Mouse (Mus musculus): Measurements from ENCODE around the gene Ccdc116. TPM values are rescaled to one million over a fixed set of nuclear protein-coding genes. Genes with fewer than 3 reads are reported as not detected.
"Not testable (repeated sequence)": the region's sequence is repeated elsewhere in the genome, so short reads cannot be mapped to it uniquely, and the experiment has no call there.

The Ccdc116 gene
- polyA plus RNA-seq (2016; fragmentation: Nextera tagmentation; extraction: Ambion mirVana) = 0.80 and 1.3 TPM in 2 replicates

DNA sequence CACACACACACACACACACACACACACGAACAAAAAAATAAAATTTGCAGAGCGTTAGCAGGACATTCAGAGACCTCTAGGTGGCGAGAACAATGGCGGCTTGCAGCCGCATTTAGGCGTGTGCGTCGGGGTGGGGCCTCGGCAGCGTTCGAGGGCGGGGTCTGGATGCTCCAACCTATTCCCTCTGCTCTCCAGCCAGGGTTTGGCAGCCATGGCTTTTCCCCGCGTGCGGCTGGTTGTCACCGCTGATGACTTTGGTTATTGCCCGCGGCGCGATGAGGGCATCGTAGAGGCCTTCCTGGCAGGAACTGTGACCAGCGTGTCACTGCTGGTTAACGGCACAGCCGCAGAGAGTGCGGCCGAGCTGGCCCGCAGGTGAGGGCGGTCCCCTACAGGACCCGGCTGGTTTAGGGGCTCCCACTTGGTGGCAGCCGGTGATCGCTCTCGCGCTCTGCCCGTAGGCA, at the start of gene Ccdc116:
Gene Ccdc116, minus strand, starts transcription at position 458 of the 464 bp plus-strand sequence.
- peak within 1 kb of the TSS; percentile 49; the same call in 1 of the 2 replicates for H3K27ac ChIP-seq
- peak; percentile 80 for ATAC-seq
- peak within 1 kb of the TSS; percentile 69 for H3K4me3 ChIP-seq
- H3K4me2 ChIP-seq = peak within 1 kb of the TSS; percentile 99
- WGBS (ENCODE audit: insufficient replicate concordance) = under 1% methylated on average over 34 of the region's 34 CpGs
- H3K4me1 ChIP-seq = peaks cover 22% of the 10 kb centered on the region
- H3K9ac ChIP-seq = peak within 1 kb of the TSS; percentile 71
- H3K36me3 ChIP-seq = peaks cover 11% of the 10 kb centered on the region
- H3K9me3 ChIP-seq (replicated peaks) = no peaks in the 10 kb centered on the region
- no peaks in the 10 kb centered on the region for H3K27me3 ChIP-seq (replicated peaks)

DNA sequence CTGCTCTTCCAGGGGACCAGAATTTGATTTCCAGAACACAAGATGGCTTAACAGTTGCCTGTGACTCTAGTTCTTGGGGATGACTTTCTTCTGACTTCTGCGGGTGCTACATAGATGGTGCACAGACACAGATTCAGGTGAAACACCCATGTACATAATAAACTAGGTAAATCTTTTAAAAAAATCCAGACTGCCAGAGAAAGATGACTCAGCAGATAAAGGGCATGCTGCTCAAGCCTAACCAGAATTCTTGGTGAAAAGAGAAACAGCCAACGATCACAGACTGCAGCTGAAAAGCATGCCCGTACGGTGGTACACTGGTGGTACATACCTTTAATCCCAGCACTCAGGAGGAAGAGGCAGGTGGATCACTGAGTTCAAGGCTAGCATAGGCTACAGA, 46.8 kb upstream of the Ccdc116 start:
- peaks cover 64% of the 10 kb centered on the region for H3K36me3 ChIP-seq
- no peaks in the 10 kb centered on the region for H3K9me3 ChIP-seq (replicated peaks)
- no peak overlapping the region for H3K4me3 ChIP-seq
- H3K4me2 ChIP-seq = no peak overlapping the region
- no peak overlapping the region for H3K27ac ChIP-seq
- WGBS (ENCODE audit: insufficient replicate concordance) = 88% methylated on average over 4 of the region's 4 CpGs
- H3K4me1 ChIP-seq = peaks cover 29% of the 10 kb centered on the region
- H3K9ac ChIP-seq = no peak overlapping the region
- no peak for ATAC-seq
- H3K27me3 ChIP-seq (replicated peaks) = no peaks in the 10 kb centered on the region

DNA sequence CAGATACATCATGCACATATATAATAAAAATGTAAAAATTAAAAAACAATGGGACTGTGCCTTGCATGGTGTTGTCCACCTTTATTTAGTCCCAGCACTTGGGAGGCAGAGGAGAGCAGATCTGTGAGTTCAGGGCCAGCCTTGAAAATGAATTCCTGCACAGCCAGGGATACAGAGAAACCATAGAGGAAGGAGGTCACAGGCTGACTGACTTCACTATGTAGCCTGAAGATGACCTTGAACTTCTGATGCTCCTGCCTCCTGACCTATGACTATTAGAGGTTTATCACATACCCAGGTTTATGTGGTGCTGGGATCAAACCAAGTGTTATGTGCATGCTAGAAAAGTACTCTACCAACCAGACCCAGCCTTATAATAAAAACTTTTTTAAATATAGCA, 38.4 kb upstream of the Ccdc116 start:
- no peak overlapping the region for H3K9ac ChIP-seq
- H3K9me3 ChIP-seq (replicated peaks) = no peaks in the 10 kb centered on the region
- H3K27ac ChIP-seq = no peak overlapping the region
- no peak for ATAC-seq
- H3K4me1 ChIP-seq = peaks cover 26% of the 10 kb centered on the region
- no peaks in the 10 kb centered on the region for H3K27me3 ChIP-seq (replicated peaks)
- no peak overlapping the region for H3K4me2 ChIP-seq
- no peak overlapping the region for H3K4me3 ChIP-seq
- H3K36me3 ChIP-seq = peaks cover 43% of the 10 kb centered on the region

DNA sequence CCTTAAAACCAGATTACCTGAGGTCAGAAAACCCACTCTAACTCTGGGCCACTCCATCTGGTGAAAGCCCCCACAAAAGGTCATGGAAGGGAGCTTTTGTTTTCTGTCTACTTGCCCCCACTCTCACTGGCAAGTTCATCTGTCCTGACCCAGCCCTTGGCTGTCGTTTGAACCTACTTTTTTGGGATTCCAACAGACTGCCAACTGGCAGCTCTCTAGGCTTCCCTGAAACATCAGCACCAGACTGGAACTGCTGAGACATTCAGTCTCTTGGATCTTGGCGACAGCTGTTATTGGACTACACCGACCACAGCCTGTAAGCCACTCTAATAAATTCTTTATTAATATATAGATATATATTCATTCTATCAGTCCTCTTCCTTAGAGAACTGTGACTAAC, 36.0 kb upstream of the Ccdc116 start:
- Histone ChIP-seq H3K9ac (no peak overlapping the region), H3K9me3 (replicated peaks) (no peaks in the 10 kb centered on the region), H3K4me1 (peaks cover 36% of the 10 kb centered on the region), H3K36me3 (peaks cover 37% of the 10 kb centered on the region), H3K4me2 (no peak overlapping the region), H3K27ac (no peak overlapping the region), H3K4me3 (no peak overlapping the region), H3K27me3 (replicated peaks) (no peaks in the 10 kb centered on the region)
- 80% methylated on average over 3 of the region's 3 CpGs for WGBS (ENCODE audit: insufficient replicate concordance)
- no peak for ATAC-seq

DNA sequence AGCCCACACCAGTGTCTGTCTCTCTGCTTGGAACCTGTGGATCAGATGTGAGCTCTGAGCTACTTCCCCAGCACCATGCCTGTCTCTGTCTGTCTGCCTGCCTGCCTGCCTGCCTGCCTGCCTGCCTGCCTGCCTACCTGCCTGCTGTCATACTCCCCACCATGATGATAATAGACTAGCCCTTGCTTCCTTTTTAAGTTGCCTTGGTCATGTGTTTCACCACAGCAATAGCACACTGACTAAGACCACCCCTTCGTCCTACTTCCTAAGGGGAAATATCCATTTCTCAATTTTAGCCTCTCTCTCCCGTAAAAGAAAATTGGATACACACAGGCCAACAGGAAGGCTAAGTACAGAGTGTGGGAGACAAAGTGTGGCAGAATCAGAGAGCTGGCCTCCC, 35.1 kb upstream of the Ccdc116 start:
- H3K9me3 ChIP-seq (replicated peaks) = no peaks in the 10 kb centered on the region
- no peak overlapping the region for H3K9ac ChIP-seq
- no peak overlapping the region for H3K4me3 ChIP-seq
- ATAC-seq = no peak
- H3K27ac ChIP-seq = no peak overlapping the region
- no peaks in the 10 kb centered on the region for H3K27me3 ChIP-seq (replicated peaks)
- peaks cover 43% of the 10 kb centered on the region for H3K4me1 ChIP-seq
- no peak overlapping the region for H3K4me2 ChIP-seq
- WGBS (ENCODE audit: insufficient replicate concordance) = 54% methylated on average over 2 of the region's 2 CpGs
- peaks cover 38% of the 10 kb centered on the region for H3K36me3 ChIP-seq

DNA sequence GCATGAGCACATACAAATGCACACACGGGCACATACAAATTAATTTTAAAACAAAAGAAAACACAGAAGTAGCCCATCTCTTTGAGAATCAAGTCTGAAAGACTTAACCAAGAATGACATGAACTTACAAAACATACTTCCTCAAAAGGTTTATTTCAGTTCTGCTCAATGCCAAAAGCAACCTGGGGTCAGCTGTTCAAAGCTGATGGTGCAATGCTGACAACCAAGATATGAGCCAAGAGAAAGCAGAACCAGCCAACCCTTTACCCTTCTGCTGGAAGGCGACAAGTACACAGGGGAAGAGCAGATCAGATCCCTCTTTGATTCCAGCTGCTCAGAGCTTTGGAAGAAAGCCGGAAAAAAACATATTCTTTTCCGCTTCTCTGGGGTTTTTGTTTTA, 34.4 kb upstream of the Ccdc116 start:
- H3K27ac ChIP-seq = no peak overlapping the region; the same call in 1 of the 2 replicates
- H3K4me2 ChIP-seq = no peak overlapping the region
- 58% methylated on average over 4 of the region's 4 CpGs for WGBS (ENCODE audit: insufficient replicate concordance)
- ATAC-seq = no peak
- no peaks in the 10 kb centered on the region for H3K9me3 ChIP-seq (replicated peaks)
- H3K27me3 ChIP-seq (replicated peaks) = no peaks in the 10 kb centered on the region
- no peak overlapping the region for H3K9ac ChIP-seq
- no peak overlapping the region for H3K4me3 ChIP-seq
- H3K36me3 ChIP-seq = peaks cover 39% of the 10 kb centered on the region
- H3K4me1 ChIP-seq = peaks cover 48% of the 10 kb centered on the region

DNA sequence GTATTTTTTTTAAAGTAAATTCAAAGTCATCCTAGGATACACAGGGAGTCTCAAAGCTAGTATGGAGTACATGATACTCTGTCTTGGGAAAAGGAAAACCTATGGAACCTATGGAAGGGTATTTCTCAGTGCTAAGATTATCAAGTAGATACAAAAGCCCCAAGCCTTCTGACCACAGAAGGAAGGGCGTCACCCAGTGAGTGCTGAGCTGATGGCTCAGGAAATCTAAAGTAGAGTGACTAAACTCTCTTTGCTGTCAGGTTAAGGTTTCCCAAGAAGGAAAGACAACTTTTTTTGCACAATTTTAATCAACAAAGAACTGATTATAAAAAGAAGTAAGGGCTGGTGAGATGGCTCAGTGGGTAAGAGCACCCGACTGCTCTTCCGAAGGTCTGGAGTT, 32.7 kb upstream of the Ccdc116 start:
- no peak overlapping the region for H3K9ac ChIP-seq
- H3K36me3 ChIP-seq = peaks cover 39% of the 10 kb centered on the region
- H3K4me1 ChIP-seq = peaks cover 49% of the 10 kb centered on the region
- no peaks in the 10 kb centered on the region for H3K27me3 ChIP-seq (replicated peaks)
- no peak overlapping the region for H3K27ac ChIP-seq
- ATAC-seq = no peak
- no peaks in the 10 kb centered on the region for H3K9me3 ChIP-seq (replicated peaks)
- WGBS (ENCODE audit: insufficient replicate concordance) = 65% methylated on average over 3 of the region's 3 CpGs
- H3K4me3 ChIP-seq = no peak overlapping the region
- no peak overlapping the region for H3K4me2 ChIP-seq

DNA sequence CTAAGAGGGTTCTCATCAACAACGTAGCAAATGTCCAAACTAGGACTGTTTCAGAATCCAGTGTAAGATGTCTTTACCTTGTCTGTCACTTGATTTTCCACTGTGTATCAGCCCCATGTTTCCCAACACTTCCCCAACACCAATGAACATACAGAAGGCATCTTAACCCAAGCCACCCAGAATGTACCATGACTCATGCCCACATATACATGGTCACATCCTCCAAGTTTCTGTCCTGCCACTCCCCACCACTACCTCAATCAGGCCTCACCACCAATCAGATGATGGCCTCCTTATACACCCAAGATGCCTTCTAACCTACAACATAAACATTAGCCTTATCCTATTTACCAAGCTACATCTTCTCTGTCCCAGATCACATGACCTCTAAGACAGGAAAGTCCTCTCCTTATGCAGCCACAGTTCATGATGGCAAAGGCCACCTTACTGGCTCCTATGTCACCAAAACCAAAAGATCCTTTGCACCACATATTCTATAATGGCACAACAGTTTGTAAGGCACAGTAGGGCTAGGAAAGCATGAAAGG, 30.7 kb upstream of the Ccdc116 start:
- ATAC-seq = no peak
- no peak overlapping the region for H3K27ac ChIP-seq
- H3K27me3 ChIP-seq (replicated peaks) = no peaks in the 10 kb centered on the region
- H3K9ac ChIP-seq = no peak overlapping the region
- H3K4me1 ChIP-seq = peaks cover 45% of the 10 kb centered on the region
- H3K4me2 ChIP-seq = no peak overlapping the region
- peaks cover 54% of the 10 kb centered on the region for H3K36me3 ChIP-seq
- H3K4me3 ChIP-seq = no peak overlapping the region
- WGBS (ENCODE audit: insufficient replicate concordance) = 79% methylated on average over 1 of the region's 1 CpGs
- no peaks in the 10 kb centered on the region for H3K9me3 ChIP-seq (replicated peaks)

DNA sequence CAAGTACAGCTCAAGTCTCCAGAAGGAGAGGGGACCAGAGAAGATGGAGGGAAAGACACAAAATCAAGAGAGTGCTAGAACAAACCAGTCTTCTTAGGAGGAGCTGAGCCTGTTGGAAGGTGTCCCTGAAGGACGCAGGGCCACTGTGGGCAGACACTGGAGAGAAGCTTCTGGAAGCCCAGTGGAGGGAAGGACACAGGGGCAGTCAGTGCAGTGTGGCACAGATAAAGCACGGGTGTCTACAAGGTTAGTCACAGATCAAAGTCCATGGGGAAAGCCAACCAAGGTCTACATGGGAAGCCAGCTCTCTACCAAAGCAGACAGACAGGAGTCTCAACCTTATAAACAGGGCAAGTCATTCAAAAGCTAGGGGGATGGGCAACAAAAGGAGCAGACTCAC, 28.7 kb upstream of the Ccdc116 start:
- WGBS (ENCODE audit: insufficient replicate concordance) = 70% methylated on average over 2 of the region's 2 CpGs
- H3K27me3 ChIP-seq (replicated peaks) = no peaks in the 10 kb centered on the region
- ATAC-seq = peak; percentile 28; the same call in 1 of the 2 replicates
- H3K9me3 ChIP-seq (replicated peaks) = no peaks in the 10 kb centered on the region
- H3K9ac ChIP-seq = no peak overlapping the region
- peaks cover 73% of the 10 kb centered on the region for H3K36me3 ChIP-seq
- no peak overlapping the region for H3K27ac ChIP-seq
- peaks cover 25% of the 10 kb centered on the region for H3K4me1 ChIP-seq
- no peak overlapping the region for H3K4me2 ChIP-seq
- no peak overlapping the region for H3K4me3 ChIP-seq

DNA sequence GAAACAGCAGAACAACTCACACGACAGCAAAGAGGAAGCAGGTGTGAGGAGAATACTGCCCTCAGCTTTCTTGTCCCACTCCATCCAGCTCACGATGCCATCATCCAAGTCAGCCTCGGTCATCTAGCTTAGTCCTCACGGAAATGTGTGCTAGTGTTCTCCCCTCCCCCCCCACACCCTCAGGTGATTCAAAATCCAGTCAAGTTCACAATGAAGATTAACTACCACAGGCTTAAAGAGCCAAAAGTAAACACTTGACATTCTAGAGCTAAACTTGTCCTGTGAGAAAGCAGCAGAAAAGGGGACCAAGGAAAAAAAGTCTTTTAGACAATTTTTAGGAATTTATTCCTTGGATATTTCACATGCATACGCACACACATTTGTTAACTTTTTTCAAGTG, 21.0 kb upstream of the Ccdc116 start:
- H3K9ac ChIP-seq = no peak overlapping the region
- no peak overlapping the region for H3K4me3 ChIP-seq
- no peaks in the 10 kb centered on the region for H3K27me3 ChIP-seq (replicated peaks)
- H3K4me1 ChIP-seq = no peaks in the 10 kb centered on the region
- H3K4me2 ChIP-seq = no peak overlapping the region
- WGBS (ENCODE audit: insufficient replicate concordance) = 81% methylated on average over 5 of the region's 5 CpGs
- no peak overlapping the region for H3K27ac ChIP-seq
- ATAC-seq = no peak
- peaks cover 86% of the 10 kb centered on the region for H3K36me3 ChIP-seq
- H3K9me3 ChIP-seq (replicated peaks) = no peaks in the 10 kb centered on the region

DNA sequence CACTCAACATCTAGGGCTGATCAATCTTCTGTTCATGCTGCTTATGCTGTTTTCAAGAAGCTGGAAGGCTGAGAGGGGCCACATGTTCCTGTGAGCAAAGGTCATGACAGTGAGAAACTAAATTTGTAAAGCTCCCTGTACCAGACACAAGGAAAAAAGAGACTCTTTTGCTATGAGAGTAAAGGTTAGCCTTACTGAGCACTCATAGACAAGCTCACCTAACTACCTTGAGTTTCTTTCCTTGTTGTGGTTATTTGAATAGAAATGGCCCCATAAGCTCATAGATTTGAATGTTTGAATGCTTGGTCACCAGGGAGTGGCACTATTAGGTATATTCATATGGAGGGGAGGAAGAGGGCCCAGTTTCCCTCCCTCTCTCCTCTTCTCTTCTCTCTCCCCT, 20.1 kb upstream of the Ccdc116 start:
- H3K4me2 ChIP-seq = no peak overlapping the region
- no peak for ATAC-seq
- no peaks in the 10 kb centered on the region for H3K27me3 ChIP-seq (replicated peaks)
- no peaks in the 10 kb centered on the region for H3K4me1 ChIP-seq
- no peak overlapping the region for H3K27ac ChIP-seq
- H3K36me3 ChIP-seq = peaks cover 84% of the 10 kb centered on the region
- no peak overlapping the region for H3K4me3 ChIP-seq
- H3K9ac ChIP-seq = no peak overlapping the region
- H3K9me3 ChIP-seq (replicated peaks) = no peaks in the 10 kb centered on the region

DNA sequence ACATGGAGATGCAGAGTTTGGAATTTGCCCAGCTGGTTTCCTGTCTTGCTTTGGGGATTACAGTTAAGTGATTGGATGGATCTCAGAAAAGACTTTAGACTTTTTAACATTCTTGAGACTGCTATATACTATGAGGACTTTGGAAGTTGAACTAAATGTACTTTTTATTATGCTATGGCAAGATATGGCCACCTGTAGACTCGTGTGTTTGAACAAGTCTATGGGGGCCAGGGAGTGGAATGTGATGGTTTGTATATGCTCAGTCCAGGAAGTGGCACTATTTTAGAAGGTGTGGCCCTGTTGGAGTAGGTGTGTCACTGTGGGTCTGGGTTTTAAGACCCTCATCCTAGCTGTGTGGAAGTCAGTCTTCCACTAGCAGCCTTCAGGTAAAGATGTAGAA, 18.4 kb upstream of the Ccdc116 start:
- peaks cover 76% of the 10 kb centered on the region for H3K36me3 ChIP-seq
- not testable (repeated sequence) for H3K4me2 ChIP-seq; H3K27ac ChIP-seq; H3K27me3 ChIP-seq (replicated peaks); H3K9ac ChIP-seq; H3K9me3 ChIP-seq (replicated peaks); H3K4me1 ChIP-seq; ATAC-seq; H3K4me3 ChIP-seq
- WGBS (ENCODE audit: insufficient replicate concordance) = 71% methylated on average over 1 of the region's 1 CpGs

DNA sequence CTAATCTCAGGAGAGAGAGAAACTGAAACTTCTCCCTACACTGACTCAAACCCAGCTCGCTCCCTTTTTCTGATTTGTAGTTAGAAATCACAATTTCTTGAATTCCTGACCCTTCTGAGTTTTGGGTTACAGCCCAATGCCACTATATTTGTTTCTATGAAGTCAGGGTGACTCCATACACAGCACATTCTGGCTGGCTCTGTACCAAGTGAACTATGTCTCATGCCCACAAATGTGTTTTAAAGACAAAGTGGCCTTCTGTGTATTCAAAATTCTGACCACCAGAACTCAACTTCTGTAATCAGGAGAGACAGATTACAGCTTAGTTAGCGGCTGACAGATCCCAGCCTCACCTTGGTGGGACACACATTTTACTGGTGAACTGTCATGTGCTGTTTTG, 7.3 kb upstream of the Ccdc116 start:
- WGBS (ENCODE audit: insufficient replicate concordance) = 82% methylated on average over 2 of the region's 2 CpGs
- H3K9me3 ChIP-seq (replicated peaks) = no peaks in the 10 kb centered on the region

More for the DNA sequence above, 7.3 kb upstream of the Ccdc116 start:
- H3K27me3 ChIP-seq (replicated peaks) = no peaks in the 10 kb centered on the region
- H3K36me3 ChIP-seq = peaks cover 83% of the 10 kb centered on the region
- H3K4me2 ChIP-seq = no peak overlapping the region
- no peaks in the 10 kb centered on the region for H3K4me1 ChIP-seq
- no peak overlapping the region for H3K9ac ChIP-seq
- ATAC-seq = no peak
- H3K27ac ChIP-seq = no peak overlapping the region
- H3K4me3 ChIP-seq = no peak overlapping the region

Data from liver, embryonic 12.5 days (tissue).